ENCODE assay signal across 8 mouse cellular contexts in the genomic region with DNA sequence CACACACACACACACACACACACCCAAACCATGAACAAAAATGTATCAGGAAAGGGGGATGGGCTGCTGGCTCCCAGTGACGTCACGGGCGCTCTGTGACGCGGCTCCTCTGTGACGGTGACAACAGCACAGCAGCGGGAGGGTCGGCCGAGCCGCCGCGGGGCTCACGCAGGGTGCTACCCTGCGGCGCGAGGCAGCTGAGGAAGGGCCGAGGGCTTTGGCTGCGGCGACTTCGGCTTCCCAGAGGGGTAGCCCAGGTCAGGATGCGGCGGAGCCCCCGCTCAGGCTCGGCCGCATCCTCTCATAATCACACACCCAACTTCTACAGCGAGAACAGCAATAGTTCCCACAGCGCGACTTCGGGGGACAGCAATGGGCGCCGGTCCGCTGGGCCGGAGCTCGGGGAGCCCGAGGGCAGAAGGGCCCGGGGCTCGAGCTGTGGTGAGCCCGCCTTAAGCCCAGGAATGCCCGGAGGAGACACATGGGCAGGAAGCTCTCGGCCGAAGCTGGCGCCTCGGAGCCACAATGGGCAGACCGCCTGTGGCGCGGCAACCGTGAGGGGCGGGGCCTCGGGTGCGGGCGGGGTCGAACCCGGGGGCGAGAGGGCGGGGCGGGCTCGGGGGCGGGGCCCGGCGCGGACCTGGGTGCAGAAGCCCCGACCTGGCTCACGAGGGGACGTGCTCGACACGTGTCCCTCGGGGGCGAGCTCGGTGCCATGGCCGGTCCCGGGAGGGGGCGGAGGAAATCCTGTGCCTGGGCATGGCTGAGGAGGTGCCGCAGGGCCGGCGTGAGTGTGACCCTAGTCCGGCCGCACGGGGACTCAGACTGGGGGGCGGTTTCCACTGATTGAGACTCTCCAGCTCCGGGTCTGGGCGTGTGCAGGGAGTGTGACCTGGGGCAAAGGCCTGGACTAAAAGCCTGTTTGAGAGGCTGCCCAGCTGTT. TPM values are rescaled to one million over a fixed set of nuclear protein-coding genes. Genes with fewer than 3 reads are reported as not detected.
DNase-seq lines count a peak whose midpoint lies in the region; ATAC-seq lines count a peak whose summit lies in the region.

TSS of gene Spag4 (plus strand) at position 77 of the 943 bp plus-strand sequence.

- no peaks in the 10 kb centered on the region for H3K36me3 ChIP-seq in hindbrain, embryonic 11.5 days (ENCODE audit: control insufficient read depth, insufficient read depth, low read length)
- H3K36me3 ChIP-seq in megakaryocyte, embryonic 14.5 days (replicated peaks; ENCODE audit: low read length): peaks cover 30% of the 10 kb centered on the region

- peak within 1 kb of the TSS; percentile 67 for H3K4me3 ChIP-seq in hindbrain, embryonic 11.5 days (ENCODE audit: low read depth, low read length)
- H3K4me3 ChIP-seq in megakaryocyte, embryonic 14.5 days (replicated peaks): peak within 1 kb of the TSS; percentile 94

- peak within 1 kb of the TSS; percentile 80 for H3K9ac ChIP-seq in hindbrain, embryonic 11.5 days (ENCODE audit: low read depth, low read length)

- intact Hi-C loops in left cerebral cortex, postnatal 10 days (cut with DNase I): no loop called here

- H3K27me3 ChIP-seq in hindbrain, embryonic 11.5 days (ENCODE audit: control insufficient read depth, insufficient read depth, low read length): no peaks in the 10 kb centered on the region
- peaks cover 16% of the 10 kb centered on the region for H3K27me3 ChIP-seq in megakaryocyte, embryonic 14.5 days (replicated peaks)

- peak within 1 kb of the TSS; percentile 92 for H3K4me2 ChIP-seq in hindbrain, embryonic 11.5 days (replicated peaks; ENCODE audit: low read depth, low read length)

- no peaks in the 10 kb centered on the region for H3K4me1 ChIP-seq in hindbrain, embryonic 11.5 days (replicated peaks; ENCODE audit: control insufficient read depth, insufficient read depth, low read length)
- H3K4me1 ChIP-seq in megakaryocyte, embryonic 14.5 days: peaks cover 10% of the 10 kb centered on the region

- DNase-seq in WW6 (ENCODE audit: low read depth, low spot score): peak; percentile 43
- DNase-seq in cerebellum, adult 9-10 months: peak; percentile 62
- peak; percentile 85 for DNase-seq in forelimb bud, embryonic 11.5 days (ENCODE audit: low read depth, low spot score)
- DNase-seq in hindbrain, embryonic 11.5 days (ENCODE audit: low spot score): peak; percentile 88
- peak; percentile 43 to 80 for DNase-seq in left cerebral cortex, postnatal 10 days (ENCODE audit: extremely low spot score in 1 of 2, low spot score in 2 of 2)
- DNase-seq in right cerebral cortex, adult 18-20 months: peak; percentile 60
- DNase-seq in urinary bladder, postnatal 36 days (ENCODE audit: low spot score in 2 of 2): peak; percentile 60 to 74

- no peaks in the 10 kb centered on the region for H3K9me3 ChIP-seq in hindbrain, embryonic 11.5 days (ENCODE audit: control insufficient read depth, low read length)
- peaks cover 3% of the 10 kb centered on the region; the same call in 1 of the 2 replicates for H3K9me3 ChIP-seq in megakaryocyte, embryonic 14.5 days

- H3K27ac ChIP-seq in hindbrain, embryonic 11.5 days (ENCODE audit: low read depth, low read length): peak within 1 kb of the TSS; percentile 66

- peak; percentile 81 for ATAC-seq in hindbrain, embryonic 11.5 days (ENCODE audit: low FRiP score)

- WGBS in hindbrain, embryonic 11.5 days: 1% methylated on average over 71 of the region's 81 CpGs

RNA-seq across cellular contexts. Expression of gene Spag4, which starts in this region (rescaled TPM):
- polyA plus RNA-seq in hindbrain, embryonic 11.5 days (2014; fragmentation: Nextera tagmentation; extraction: Ambion mirVana): 3.9 and 4.8 TPM in 2 replicates
- 1 to 10 TPM; 6.9 TPM for total RNA-seq in left cerebral cortex, postnatal 10 days (2021)
- 2.2 TPM in 1 of 2 replicates, not detected in the other for polyA plus RNA-seq in megakaryocyte, embryonic 14.5 days (2012; ENCODE audit: insufficient read depth, low replicate concordance)

Comparison
In these comparisons a context has a peak if more than half of its experiments do, and no peak if none do; other contexts are left out.
1. Peak in every context shown above with its lines: DNase-seq, ATAC-seq, H3K4me3 ChIP-seq and H3K27ac ChIP-seq.